Mouse (Mus musculus) CH12.LX (cell line): ENCODE measurements around the gene Col24a1. TPM values are rescaled to one million over a fixed set of nuclear protein-coding genes. Genes with fewer than 3 reads are reported as not detected.

Experiments
- DNase-seq: peaks from one replicate; pipeline ENCODE4 v3.0.0-alpha.2; 2013; ENCODE audit errors: extremely low read depth
- H3K27ac ChIP-seq: 2 replicates; pipeline ENCODE4 v1.5.1; 2012; ENCODE audit warnings: low read depth, mild to moderate bottlenecking, control low read depth, moderate library complexity; ENCODE audit not compliant: insufficient read depth
- H3K27me3 ChIP-seq: replicated peaks from 2 replicates; pipeline ENCODE3; 2012; ENCODE audit warnings: inconsistent platforms
- H3K36me3 ChIP-seq, 2 experiments: replicated peaks in 1 of 2; 2 replicates each; pipeline versions ENCODE3 to v1.6.1; 2012; ENCODE audit warnings: inconsistent platforms in 1 of 2, low read length in 1 of 2, mild to moderate bottlenecking in 1 of 2, mixed read lengths in 1 of 2, moderate library complexity in 1 of 2; ENCODE audit not compliant: control insufficient read depth in 1 of 2, insufficient read depth in 1 of 2
- H3K4me1 ChIP-seq, 2 experiments: 2 replicates each; pipeline ENCODE4 v1.6.1; 2012; ENCODE audit warnings: inconsistent platforms in 1 of 2, moderate library complexity in 1 of 2; ENCODE audit not compliant: insufficient read depth in 2 of 2, control insufficient read depth in 1 of 2
- H3K4me2 ChIP-seq: 2 replicates; pipeline ENCODE4 v1.6.1; 2012; ENCODE audit warnings: low read depth, mild to moderate bottlenecking, control low read depth; ENCODE audit not compliant: poor library complexity, insufficient read depth, severe bottlenecking
- H3K4me3 ChIP-seq, 3 experiments: fragments of 150-350 bp in 1 of 3; sonication (generic) in 1 of 3; replicated peaks in 1 of 3; 2 replicates each; pipeline versions ENCODE3 to v1.5.1; 2011 to 2012; ENCODE audit warnings: low read depth in 2 of 3, low read length in 2 of 3, mild to moderate bottlenecking in 2 of 3, moderate library complexity in 2 of 3, control low read depth in 1 of 3, improper control_type of control experiment in 1 of 3, inconsistent platforms in 1 of 3, mixed read lengths in 1 of 3; ENCODE audit not compliant: poor library complexity in 1 of 3
- H3K79me2 ChIP-seq: replicated peaks from 2 replicates; pipeline ENCODE4 v1.6.1; 2012; ENCODE audit warnings: mild to moderate bottlenecking, moderate library complexity; ENCODE audit not compliant: control insufficient read depth, poor library complexity, insufficient read depth, severe bottlenecking; ENCODE audit errors: extremely low read depth
- H3K9ac ChIP-seq: 2 replicates; pipeline ENCODE4 v1.6.1; 2012; ENCODE audit warnings: low read depth, mild to moderate bottlenecking, control low read depth, moderate library complexity; ENCODE audit not compliant: insufficient read depth
- H3K9me3 ChIP-seq: replicated peaks from 2 replicates; pipeline ENCODE3; 2012; ENCODE audit warnings: low read length, inconsistent platforms, mixed read lengths
- BHLHE40 ChIP-seq: IDR thresholded peaks from 2 replicates; pipeline ENCODE4 v1.6.1; 2011; ENCODE audit warnings: mild to moderate bottlenecking, low read depth, low read length, improper control_type of control experiment
- CHD1 ChIP-seq: IDR thresholded peaks from 2 replicates; pipeline ENCODE4 v1.6.1; 2012; ENCODE audit warnings: low read depth, low read length, improper control_type of control experiment, inconsistent platforms
- CHD2 ChIP-seq: IDR thresholded peaks from 2 replicates; pipeline ENCODE4 v1.6.1; 2011; ENCODE audit warnings: low read length, improper control_type of control experiment
- ELF1 ChIP-seq: IDR thresholded peaks from 2 replicates; pipeline ENCODE4 v1.6.1; 2014; ENCODE audit warnings: low read depth, mild to moderate bottlenecking, inconsistent platforms, low read length, improper control_type of control experiment
- EP300 ChIP-seq: IDR thresholded peaks from 2 replicates; pipeline ENCODE4 v1.6.1; 2011; ENCODE audit warnings: low read length, improper control_type of control experiment
- ETS1 ChIP-seq: conservative IDR thresholded peaks from 2 replicates; pipeline ENCODE4 v1.6.1; 2012; ENCODE audit warnings: low read depth, mild to moderate bottlenecking, inconsistent platforms, low read length, improper control_type of control experiment, moderate library complexity
- GABPA ChIP-seq: IDR thresholded peaks from 2 replicates; pipeline ENCODE4 v1.6.1; 2012; ENCODE audit warnings: low read depth, low read length, improper control_type of control experiment, inconsistent platforms; ENCODE audit not compliant: insufficient replicate concordance
- HCFC1 ChIP-seq: IDR thresholded peaks from 2 replicates; pipeline ENCODE4 v1.6.1; 2012; ENCODE audit warnings: low read depth, mild to moderate bottlenecking, inconsistent platforms, low read length, improper control_type of control experiment
- JUN ChIP-seq: IDR thresholded peaks from 2 replicates; pipeline ENCODE4 v1.6.1; 2011; ENCODE audit warnings: low read depth, mild to moderate bottlenecking, low read length, improper control_type of control experiment, moderate library complexity; ENCODE audit not compliant: insufficient read depth
- JUND ChIP-seq: conservative IDR thresholded peaks from 2 replicates; pipeline ENCODE4 v1.6.1; 2011; ENCODE audit warnings: low read depth, low read length, improper control_type of control experiment
- MAZ ChIP-seq: IDR thresholded peaks from 2 replicates; pipeline ENCODE4 v1.6.1; 2012; ENCODE audit warnings: low read depth, mild to moderate bottlenecking, inconsistent platforms, low read length, improper control_type of control experiment, moderate library complexity
- MXI1 ChIP-seq: IDR thresholded peaks from 2 replicates; pipeline ENCODE4 v1.6.1; 2011; ENCODE audit warnings: mild to moderate bottlenecking, low read depth, low read length, improper control_type of control experiment
- NELFE ChIP-seq: IDR thresholded peaks from 2 replicates; pipeline ENCODE4 v1.6.1; 2011; ENCODE audit warnings: low read depth, low read length, improper control_type of control experiment
- POLR2A ChIP-seq: IDR thresholded peaks from 2 replicates; pipeline ENCODE4 v1.6.1; 2011; ENCODE audit warnings: low read depth, mild to moderate bottlenecking, improper control_type of control experiment, low read length
- POLR2AphosphoS2 ChIP-seq: IDR thresholded peaks from 2 replicates; pipeline ENCODE4 v1.6.1; 2011; ENCODE audit warnings: low read depth, low read length, improper control_type of control experiment
- RAD21 ChIP-seq: IDR thresholded peaks from 2 replicates; pipeline ENCODE4 v1.6.1; 2011; ENCODE audit warnings: low read depth, mild to moderate bottlenecking, low read length, improper control_type of control experiment, moderate library complexity
- SIN3A ChIP-seq: IDR thresholded peaks from 2 replicates; pipeline ENCODE4 v1.6.1; 2012; ENCODE audit warnings: low read length, improper control_type of control experiment, inconsistent platforms
- SMC3 ChIP-seq: IDR thresholded peaks from 2 replicates; pipeline ENCODE4 v1.6.1; 2011; ENCODE audit warnings: low read depth, low read length, improper control_type of control experiment
- UBTF ChIP-seq: IDR thresholded peaks from 2 replicates; pipeline ENCODE4 v1.6.1; 2012; ENCODE audit warnings: low read depth, mild to moderate bottlenecking, inconsistent platforms, low read length, improper control_type of control experiment, moderate library complexity
- USF1 ChIP-seq: IDR thresholded peaks from 2 replicates; pipeline ENCODE4 v1.6.1; 2014; ENCODE audit warnings: low read depth, mild to moderate bottlenecking, inconsistent platforms, low read length, improper control_type of control experiment
- ZC3H11A ChIP-seq: IDR thresholded peaks from 2 replicates; pipeline ENCODE4 v1.6.1; 2012; ENCODE audit warnings: low read depth, mild to moderate bottlenecking, inconsistent platforms, low read length, improper control_type of control experiment
- ZKSCAN1 ChIP-seq: IDR thresholded peaks from 2 replicates; pipeline ENCODE4 v1.6.1; 2012; ENCODE audit warnings: low read depth, inconsistent platforms, low read length, improper control_type of control experiment, borderline replicate concordance
- ZMIZ1 ChIP-seq: IDR thresholded peaks from 2 replicates; pipeline ENCODE4 v1.6.1; 2012; ENCODE audit warnings: low read depth, mild to moderate bottlenecking, inconsistent platforms, low read length, improper control_type of control experiment
- ZNF384 ChIP-seq: IDR thresholded peaks from 2 replicates; pipeline ENCODE4 v1.6.1; 2012; ENCODE audit warnings: low read depth, low read length, improper control_type of control experiment, inconsistent platforms
- dilution Hi-C: fragments of 300-500 bp; cut with MboI; formaldehyde crosslinking; loops from 2 replicates; pipeline ENCODE4 v1.14.3; 2020; ENCODE audit warnings: low sequenced_read_pairs; ENCODE audit not compliant: extremely low pct_unique_long_range_greater_than_20kb, extremely low pct_ligation_motif_present
- in situ Hi-C: fragments of 300-500 bp; cut with MboI; formaldehyde crosslinking; loops from 3 replicates; pipeline ENCODE4 v1.14.3; 2019; ENCODE audit warnings: low sequenced_read_pairs, low pct_ligation_motif_present, low pct_unique_long_range_greater_than_20kb, mixed read lengths
- polyA plus RNA-seq: library from polyadenylated mRNA; unstranded; fragments of >175 nt; gene quantifications from 2 replicates; pipeline ENCODE4 v1.2.1, GENCODE M21; 2012; ENCODE audit warnings: low read depth; ENCODE audit not compliant: insufficient read length
- total RNA-seq, 2 experiments: library from RNA; depleted of rRNA; stranded (reverse); fragments of 300-350 nt in 1 of 2; fragments of >200 nt in 1 of 2; gene quantifications; 2 replicates each; pipeline ENCODE4 v1.2.3; 2012 to 2014

The Col24a1 gene
- total and polyA plus RNA-seq, 3 experiments = 0.10 TPM; not detected in 2

- in situ Hi-C loops = no loop called here
Measured at GRCm38 (mm10) chr3:145576482-145576822, 284.2 kb downstream of the Col24a1 start.

GRCm38 (mm10) chr3:145576876-145577275 lies 284.6 kb downstream of the Col24a1 start:
- no peaks in the 10 kb centered on the region for H3K9me3 ChIP-seq
- no peaks in the 10 kb centered on the region for H3K27me3 ChIP-seq
- peaks cover 4 to 25% of the 10 kb centered on the region in 2 experiments; a peak in 2 of 4 replicates for H3K4me1 ChIP-seq
- dilution Hi-C loops = no loop called here
- TF ChIP-seq BHLHE40 (no peak), ZNF384 (no peak), POLR2A (no peak), CHD1 (no peak), JUN (no peak), NELFE (no peak), JUND (no peak), RAD21 (no peak), MAZ (no peak), HCFC1 (no peak), POLR2AphosphoS2 (no peak), EP300 (no peak), ZKSCAN1 (no peak), SMC3 (no peak), GABPA (no peak), ZC3H11A (no peak), CHD2 (no peak), USF1 (no peak), ELF1 (no peak), MXI1 (no peak)
- H3K79me2 ChIP-seq = peaks cover 12% of the 10 kb centered on the region
- DNase-seq = peak; percentile 53
- H3K4me2 ChIP-seq = peak overlapping the region; percentile 78
- no peak overlapping the region for H3K27ac ChIP-seq
- in situ Hi-C loops = no loop called here
- H3K36me3 ChIP-seq = peaks cover 27 to 44% of the 10 kb centered on the region in 2 experiments
- peak overlapping the region; percentile 63 for H3K9ac ChIP-seq
- H3K4me3 ChIP-seq = peak overlapping the region; percentile 62 to 96 (median 85)

More at GRCm38 (mm10) chr3:145576482-145576822, 284.2 kb downstream of the Col24a1 start:
- Histone ChIP-seq H3K36me3 (peaks cover 27 to 39% of the 10 kb centered on the region in 2 experiments), H3K79me2 (peaks cover 12% of the 10 kb centered on the region), H3K9me3 (no peaks in the 10 kb centered on the region), H3K27me3 (no peaks in the 10 kb centered on the region), H3K27ac (no peak overlapping the region), H3K4me3 (peak overlapping the region; percentile 62 to 96 (median 85)), H3K4me1 (peaks cover 4 to 25% of the 10 kb centered on the region in 2 experiments; a peak in 2 of 4 replicates), H3K4me2 (peak overlapping the region; percentile 78)
- TF ChIP-seq MXI1 (0 out of 2 replicates have a peak, but pooled peaks have one; percentile 58), CHD1 (peak; percentile 88; the same call in 1 of the 2 replicates), ETS1 (no peak), NELFE (no peak), SIN3A (0 out of 2 replicates have a peak, but pooled peaks have one; percentile 81), ZMIZ1 (0 out of 2 replicates have a peak, but pooled peaks have one; percentile 6), UBTF (peak; percentile 16; the same call in 1 of the 2 replicates), BHLHE40 (no peak)
- TF ChIP-seq, all 38 proteins: peak for 5
- H3K9ac ChIP-seq = peak overlapping the region; percentile 63
- DNase-seq = no peak
- dilution Hi-C loops = no loop called here
